Mouse (Mus musculus) liver, postnatal 0 days (tissue): Measurements from ENCODE around the gene Dlk2. TPM values are rescaled to one million over a fixed set of nuclear protein-coding genes. Genes with fewer than 3 reads are reported as not detected.

Experiments
- ATAC-seq: fragments of 200-750 bp; cut with Nextera tagmentation; 2 replicates; pipeline ENCODE4 v1.8.0; 2017; ENCODE audit warnings: mild to moderate bottlenecking, moderate library complexity
- DNase-seq: peaks from one replicate; pipeline ENCODE4 v3.0.0-alpha.2; 2016
- H3K27ac ChIP-seq: fragments of 300-500 bp; sonication (generic); 2 replicates; pipeline ENCODE4 v1.5.1; 2014; ENCODE audit warnings: antibody characterized with exemption, moderate library complexity, mild to moderate bottlenecking, low read depth
- H3K27me3 ChIP-seq: fragments of 300-500 bp; sonication (generic); 2 replicates; pipeline ENCODE4 v1.6.1; 2014; ENCODE audit warnings: low read length, control low read depth, mixed read lengths; ENCODE audit not compliant: insufficient read depth
- H3K36me3 ChIP-seq: fragments of 300-500 bp; sonication (generic); replicated peaks from 2 replicates; pipeline ENCODE4 v1.6.1; 2014; ENCODE audit warnings: mild to moderate bottlenecking, control low read depth, low read length, moderate library complexity, mixed read lengths; ENCODE audit not compliant: insufficient read depth
- H3K4me1 ChIP-seq: fragments of 300-500 bp; sonication (generic); 2 replicates; pipeline ENCODE4 v1.6.1; 2014; ENCODE audit warnings: antibody characterized with exemption, mild to moderate bottlenecking, control low read depth; ENCODE audit not compliant: insufficient read depth
- H3K4me2 ChIP-seq: fragments of 300-500 bp; sonication (generic); 2 replicates; pipeline ENCODE4 v1.6.1; 2014; ENCODE audit warnings: low read depth, mild to moderate bottlenecking, low read length, moderate library complexity, mixed read lengths
- H3K4me3 ChIP-seq: fragments of 300-500 bp; sonication (generic); 2 replicates; pipeline ENCODE4 v1.5.1; 2014; ENCODE audit warnings: low read depth, low read length
- H3K9ac ChIP-seq: fragments of 300-500 bp; sonication (generic); replicated peaks from 2 replicates; pipeline ENCODE4 v1.6.1; 2014; ENCODE audit warnings: mild to moderate bottlenecking, moderate library complexity
- H3K9me3 ChIP-seq: fragments of 300-500 bp; sonication (generic); 2 replicates; pipeline ENCODE4 v1.6.1; 2016; ENCODE audit warnings: mild to moderate bottlenecking, control low read depth, low read length, mixed read lengths
- CTCF ChIP-seq: sonication (generic); IDR thresholded peaks from 2 replicates; pipeline ENCODE4 v1.5.1; 2016; ENCODE audit warnings: antibody characterized with exemption, low read depth
- EP300 ChIP-seq: IDR thresholded peaks from 2 replicates; pipeline ENCODE4 v1.6.1; 2016; ENCODE audit warnings: antibody characterized with exemption, low read depth, mild to moderate bottlenecking
- WGBS: fragments of 180-500 bp; shearing (Covaris S2); extraction: QIAGEN DNeasy Blood & Tissue Kit; methylation state at CpG from one replicate; pipeline ENCODE4 v1.1.7; 2014; ENCODE audit not compliant: insufficient replicate concordance; 5-methylcytosine and 5-hydroxymethylcytosine counted together
- polyA plus RNA-seq: library from polyadenylated mRNA; unstranded; fragments of >200 nt; fragmentation: Nextera tagmentation; extraction: Ambion mirVana; gene quantifications from 2 replicates; pipeline ENCODE4 v1.2.1, GENCODE M21; 2015

Gene Dlk2
- polyA plus RNA-seq, 1 experiment from 2014 or later: not detected

DNA sequence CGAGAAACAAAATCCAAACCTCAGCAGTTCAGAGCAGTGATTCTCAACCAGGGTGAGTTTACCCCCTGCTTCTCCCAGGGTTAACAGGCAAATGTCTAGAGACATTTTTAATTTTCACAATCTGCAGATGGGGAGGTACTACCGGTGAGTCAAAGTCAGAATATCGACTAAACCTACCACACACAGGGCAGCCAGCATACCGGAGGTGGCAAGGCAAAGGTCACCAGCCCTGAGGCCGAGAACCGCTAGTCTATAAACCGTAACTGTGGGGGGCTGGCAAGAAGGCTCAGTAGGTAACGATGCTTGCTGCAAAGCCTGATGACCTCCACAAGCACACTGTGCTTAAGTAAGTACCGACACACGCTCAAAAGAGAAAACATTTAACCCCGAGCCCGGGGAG lies 31.7 kb upstream of the Dlk2 start:
- Histone ChIP-seq H3K9me3 (no peaks in the 10 kb centered on the region), H3K27me3 (no peaks in the 10 kb centered on the region), H3K9ac (no peak overlapping the region), H3K4me3 (no peak overlapping the region), H3K4me1 (0 out of 2 replicates have a peak, but pooled peaks cover 3% of the 10 kb centered on the region), H3K27ac (0 out of 2 replicates have a peak overlapping the region, but pooled peaks have one; percentile 30), H3K4me2 (no peak overlapping the region), H3K36me3 (peaks cover 51% of the 10 kb centered on the region)
- DNase-seq (no peak), ATAC-seq (peak; percentile 76)
- TF ChIP-seq EP300 (no peak), CTCF (no peak)
- 83% methylated on average over 12 of the region's 12 CpGs for WGBS

DNA sequence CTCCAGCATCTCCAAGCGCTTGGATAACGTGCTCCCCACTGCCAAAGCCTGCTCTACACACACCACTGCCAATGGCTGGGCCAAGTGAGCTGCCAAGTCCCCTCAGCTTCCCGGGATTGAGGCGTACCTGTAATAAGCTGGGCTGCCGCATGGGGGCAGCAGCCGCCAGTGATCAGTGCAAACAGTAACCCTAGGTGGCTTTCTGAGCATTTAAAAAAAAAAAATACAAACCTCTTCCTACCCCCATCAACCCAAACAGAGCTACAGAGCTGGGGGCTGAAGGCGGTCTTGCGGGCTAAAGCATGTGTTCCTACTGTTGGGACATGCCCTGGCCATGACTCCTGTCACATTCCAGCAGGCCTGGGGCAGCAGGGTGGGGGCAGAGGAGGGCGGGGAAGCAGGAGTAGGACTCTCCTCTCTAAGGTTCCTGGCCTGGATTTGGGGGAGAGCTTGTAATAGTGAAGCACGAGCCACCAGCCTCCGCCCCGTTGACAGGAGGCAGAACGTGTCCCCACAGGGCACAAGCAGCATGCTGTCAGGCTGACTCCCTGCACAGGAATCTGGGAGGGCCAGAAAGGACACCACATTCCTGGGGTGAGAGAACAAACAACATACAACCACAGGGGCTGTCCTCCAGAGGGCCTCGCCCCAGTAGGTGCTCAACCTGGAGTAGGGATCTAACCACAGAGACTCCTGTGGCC lies 31.2 kb upstream of the Dlk2 start:
- TF ChIP-seq EP300 (no peak), CTCF (peak; percentile 88)
- 0 out of 2 replicates have a peak overlapping the region, but pooled peaks have one; percentile 30 for H3K27ac ChIP-seq
- H3K36me3 ChIP-seq: peaks cover 52% of the 10 kb centered on the region

DNA sequence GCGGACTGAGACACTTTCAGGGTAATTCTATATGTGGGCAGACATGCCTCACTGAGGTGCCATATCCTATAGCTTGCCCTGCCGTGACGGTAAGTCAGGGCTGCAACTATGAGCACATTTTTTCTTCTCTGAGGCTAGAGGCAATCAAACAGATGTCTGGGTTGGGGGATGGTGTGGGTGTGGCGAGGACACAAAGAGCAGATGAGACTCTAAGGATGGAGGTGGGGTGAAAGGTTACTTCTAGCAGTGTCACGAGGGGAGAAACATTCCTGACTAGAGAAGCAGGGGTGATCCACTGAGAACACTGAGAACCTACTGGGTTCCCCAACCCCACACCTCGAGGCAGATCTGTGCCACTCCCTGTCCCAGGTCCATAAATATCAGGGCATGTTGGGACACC lies 30.2 kb upstream of the Dlk2 start:
- TF ChIP-seq CTCF: no peak
- no peak for TF ChIP-seq EP300
- no peaks in the 10 kb centered on the region for H3K27me3 ChIP-seq
- H3K9ac ChIP-seq: no peak overlapping the region
- H3K4me1 ChIP-seq: 0 out of 2 replicates have a peak, but pooled peaks cover 3% of the 10 kb centered on the region
- H3K9me3 ChIP-seq: no peaks in the 10 kb centered on the region
- H3K27ac ChIP-seq: no peak overlapping the region
- H3K4me3 ChIP-seq: no peak overlapping the region
- 79% methylated on average over 6 of the region's 6 CpGs for WGBS
- H3K4me2 ChIP-seq: no peak overlapping the region
- ATAC-seq: no peak
- peaks cover 52% of the 10 kb centered on the region for H3K36me3 ChIP-seq
- no peak for DNase-seq

More for the DNA sequence above, 31.2 kb upstream of the Dlk2 start:
- ATAC-seq (peak; percentile 69), DNase-seq (peak; percentile 82)
- 0 out of 2 replicates have a peak, but pooled peaks cover 3% of the 10 kb centered on the region for H3K4me1 ChIP-seq
- H3K4me2 ChIP-seq: no peak overlapping the region
- no peaks in the 10 kb centered on the region for H3K27me3 ChIP-seq
- WGBS: 29% methylated on average over 14 of the region's 14 CpGs
- no peak overlapping the region for H3K4me3 ChIP-seq
- no peaks in the 10 kb centered on the region for H3K9me3 ChIP-seq
- H3K9ac ChIP-seq: peak overlapping the region; percentile 21; the same call in 1 of the 2 replicates

DNA sequence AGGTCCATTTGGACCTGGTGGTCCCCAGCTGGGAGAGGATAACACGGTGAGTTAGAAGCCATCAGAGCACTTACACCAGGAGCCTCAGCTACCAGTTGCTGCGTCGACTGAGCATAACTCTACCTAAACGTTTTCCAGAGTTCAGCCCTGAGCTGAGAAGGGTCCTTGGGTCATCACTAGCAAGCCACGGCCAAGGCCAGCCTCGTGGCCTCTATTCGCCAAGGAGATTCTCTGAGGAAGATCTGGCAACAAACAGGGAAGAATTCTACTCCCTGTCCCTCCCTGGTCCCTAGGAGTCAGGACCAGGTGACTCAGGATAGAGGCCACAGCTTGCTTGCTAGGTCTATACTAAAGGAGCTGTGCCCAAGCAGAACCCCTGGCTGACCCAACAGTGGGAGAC lies 29.7 kb upstream of the Dlk2 start:
- Histone ChIP-seq H3K4me2 (no peak overlapping the region), H3K4me1 (0 out of 2 replicates have a peak, but pooled peaks cover 3% of the 10 kb centered on the region), H3K4me3 (no peak overlapping the region), H3K27ac (no peak overlapping the region), H3K36me3 (peaks cover 48% of the 10 kb centered on the region), H3K9ac (no peak overlapping the region), H3K9me3 (no peaks in the 10 kb centered on the region), H3K27me3 (no peaks in the 10 kb centered on the region)
- 72% methylated on average over 7 of the region's 7 CpGs for WGBS
- TF ChIP-seq EP300 (no peak), CTCF (no peak)
- no peak for DNase-seq
- ATAC-seq: no peak

DNA sequence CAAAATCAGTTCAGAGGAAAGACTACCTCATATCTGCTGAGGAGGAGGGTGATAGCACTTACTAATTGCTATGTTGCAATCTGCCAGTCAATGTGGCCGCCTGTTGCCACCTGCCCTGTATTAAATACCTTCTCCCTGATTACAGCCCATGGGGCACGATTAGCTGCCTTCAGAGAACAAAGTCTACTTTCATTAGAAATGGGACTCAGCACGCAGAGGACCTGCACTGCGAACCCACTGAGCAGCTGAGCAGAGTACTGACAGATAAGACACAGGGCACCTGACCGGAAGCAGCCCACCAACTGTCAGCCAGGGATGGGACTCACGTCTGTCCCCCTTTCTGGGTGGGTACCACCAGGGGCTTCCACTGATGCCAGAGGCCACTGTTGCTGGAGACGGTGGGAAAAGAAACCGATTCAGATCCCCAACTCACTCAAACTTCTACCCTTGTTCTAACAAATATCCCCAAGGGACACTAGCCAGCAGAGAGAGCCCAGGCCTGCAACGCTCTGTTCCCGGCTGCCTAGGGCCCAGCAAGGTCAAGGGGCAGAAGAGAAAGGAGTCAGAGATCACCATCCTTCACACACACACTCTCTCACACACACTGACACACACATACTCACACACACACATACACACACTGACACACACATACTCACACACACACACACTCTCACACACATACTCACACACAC lies 29.0 kb upstream of the Dlk2 start:
- Histone ChIP-seq H3K4me3 (no peak overlapping the region), H3K36me3 (peaks cover 42% of the 10 kb centered on the region), H3K4me2 (no peak overlapping the region), H3K27ac (no peak overlapping the region), H3K9me3 (no peaks in the 10 kb centered on the region), H3K27me3 (no peaks in the 10 kb centered on the region), H3K9ac (no peak overlapping the region), H3K4me1 (0 out of 2 replicates have a peak, but pooled peaks cover 3% of the 10 kb centered on the region)
- ATAC-seq (no peak), DNase-seq (no peak)
- 72% methylated on average over 10 of the region's 10 CpGs for WGBS
- TF ChIP-seq CTCF: no peak
- no peak for TF ChIP-seq EP300

DNA sequence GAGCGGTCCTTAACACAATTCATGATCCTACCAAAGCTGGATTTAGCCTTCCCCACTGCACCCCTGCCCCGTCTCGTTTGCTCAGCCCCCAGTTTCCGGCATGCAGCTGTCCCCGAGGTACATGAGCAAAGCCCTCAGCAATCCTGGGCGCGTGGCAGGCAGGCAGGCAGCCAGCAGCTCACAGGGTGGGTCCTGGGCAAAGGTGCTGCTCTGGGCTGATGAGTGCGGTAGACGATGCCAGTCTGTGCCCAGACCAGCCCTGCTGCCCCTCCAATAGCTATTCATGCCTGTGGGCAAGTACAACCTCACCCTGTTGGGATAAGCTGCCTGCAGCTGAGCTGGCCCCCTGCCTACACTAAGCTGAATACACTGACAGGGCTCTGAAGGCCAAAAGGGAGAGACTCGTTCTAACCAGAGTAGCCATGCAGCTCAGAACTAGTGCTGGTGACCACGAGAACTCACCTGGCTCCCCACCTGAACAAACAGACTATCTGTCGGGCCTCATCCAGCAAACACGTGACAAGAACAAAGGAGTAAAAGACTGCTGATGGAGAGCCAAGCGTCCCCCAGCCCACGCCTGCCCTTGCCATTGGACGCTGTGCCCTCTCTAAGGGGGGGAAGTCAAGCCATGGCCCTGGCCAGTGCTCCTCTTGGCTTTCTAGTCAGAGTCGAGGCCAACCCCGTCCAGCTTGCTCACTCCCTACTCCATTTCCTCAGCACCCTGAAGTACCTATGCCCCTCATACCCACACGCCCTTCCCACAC lies 27.3 kb upstream of the Dlk2 start:
- H3K9ac ChIP-seq: no peak overlapping the region
- H3K36me3 ChIP-seq: peaks cover 30% of the 10 kb centered on the region
- DNase-seq: no peak
- TF ChIP-seq CTCF (no peak), EP300 (no peak)
- no peak overlapping the region for H3K4me2 ChIP-seq
- H3K4me3 ChIP-seq: no peak overlapping the region
- H3K27ac ChIP-seq: no peak overlapping the region
- no peaks in the 10 kb centered on the region for H3K9me3 ChIP-seq
- no peaks in the 10 kb centered on the region for H3K27me3 ChIP-seq
- WGBS: 84% methylated on average over 19 of the region's 19 CpGs
- 0 out of 2 replicates have a peak, but pooled peaks cover 3% of the 10 kb centered on the region for H3K4me1 ChIP-seq
- no peak for ATAC-seq
